8 mouse cellular contexts compared by ENCODE assay signal in genomic region chr16:77329711-77330530, GRCm38 (mm10).
DNase-seq lines count a peak whose midpoint lies in the region; ATAC-seq and TF ChIP-seq lines count a peak whose summit lies in the region.

No protein-coding gene starts in this region.

- no peaks in the 10 kb centered on the region; the same call in 1 of the 2 replicates for H3K27me3 ChIP-seq in spleen, adult 2 months (ENCODE audit: control insufficient read depth, insufficient read depth, low read length)
- no peaks in the 10 kb centered on the region for H3K27me3 ChIP-seq in intestine, embryonic 16.5 days (replicated peaks; ENCODE audit: control insufficient read depth, insufficient read depth, low read length)
- no peaks in the 10 kb centered on the region for H3K27me3 ChIP-seq in liver, embryonic 16.5 days (ENCODE audit: control insufficient read depth, insufficient read depth, low read depth, low read length)
- H3K27me3 ChIP-seq in neural tube, embryonic 12.5 days (replicated peaks): no peaks in the 10 kb centered on the region

- no peaks in the 10 kb centered on the region for H3K36me3 ChIP-seq in spleen, adult 2 months (ENCODE audit: control insufficient read depth, insufficient read depth, low read length)
- no peaks in the 10 kb centered on the region for H3K36me3 ChIP-seq in intestine, embryonic 16.5 days (ENCODE audit: control insufficient read depth, insufficient read depth, low read length)
- no peaks in the 10 kb centered on the region for H3K36me3 ChIP-seq in liver, embryonic 16.5 days (ENCODE audit: control insufficient read depth, insufficient read depth)
- H3K36me3 ChIP-seq in neural tube, embryonic 12.5 days: no peaks in the 10 kb centered on the region

- H3K4me3 ChIP-seq in spleen, adult 2 months (ENCODE audit: extremely low read depth, insufficient read depth, insufficient read length): peak overlapping the region; percentile 8; the same call in 1 of the 2 replicates
- peak overlapping the region; percentile 58 for H3K4me3 ChIP-seq in intestine, embryonic 16.5 days (ENCODE audit: low read length)
- H3K4me3 ChIP-seq in liver, embryonic 16.5 days (ENCODE audit: low read depth, low read length): peak overlapping the region; percentile 53
- peak overlapping the region; percentile 43 for H3K4me3 ChIP-seq in neural tube, embryonic 12.5 days

- H3K4me1 ChIP-seq in spleen, adult 2 months (ENCODE audit: control insufficient read depth, insufficient read depth, insufficient read length): peaks cover 3% of the 10 kb centered on the region; the same call in 1 of the 2 replicates
- H3K4me1 ChIP-seq in intestine, embryonic 16.5 days (ENCODE audit: control insufficient read depth, insufficient read depth, low read length): no peaks in the 10 kb centered on the region
- H3K4me1 ChIP-seq in liver, embryonic 16.5 days (ENCODE audit: control insufficient read depth, low read depth, low read length): no peaks in the 10 kb centered on the region
- H3K4me1 ChIP-seq in neural tube, embryonic 12.5 days: peaks cover 20% of the 10 kb centered on the region

- peak overlapping the region; percentile 77 for H3K9ac ChIP-seq in intestine, embryonic 16.5 days (ENCODE audit: low read depth, low read length)
- peak overlapping the region; percentile 41 for H3K9ac ChIP-seq in liver, embryonic 16.5 days (ENCODE audit: low read depth, low read length)
- H3K9ac ChIP-seq in neural tube, embryonic 12.5 days: peak overlapping the region; percentile 60

- peak; percentile 35 for ATAC-seq in granulocyte monocyte progenitor cell, adult 5-6 weeks (replicated peaks; ENCODE audit: poor library complexity, severe bottlenecking)
- ATAC-seq in intestine, embryonic 16.5 days: peak; percentile 75
- ATAC-seq in liver, embryonic 16.5 days (ENCODE audit: low read depth): peak; percentile 84
- ATAC-seq in neural tube, embryonic 12.5 days (ENCODE audit: low FRiP score, low read depth): no peak

- H3K4me2 ChIP-seq in intestine, embryonic 16.5 days (ENCODE audit: low read depth, low read length): peak overlapping the region; percentile 67
- H3K4me2 ChIP-seq in liver, embryonic 16.5 days (ENCODE audit: low read depth, low read length): peak overlapping the region; percentile 54
- peak overlapping the region; percentile 58 for H3K4me2 ChIP-seq in neural tube, embryonic 12.5 days (replicated peaks)

- TF ChIP-seq CTCF in spleen, adult 2 months (IDR thresholded peaks at IDR 0.05; ENCODE audit: extremely low read depth, insufficient read depth, insufficient read length, insufficient replicate concordance): no peak

- H3K9me3 ChIP-seq in intestine, embryonic 16.5 days (ENCODE audit: control insufficient read depth, low read length): no peaks in the 10 kb centered on the region
- H3K9me3 ChIP-seq in liver, embryonic 16.5 days (replicated peaks; ENCODE audit: control insufficient read depth, low read length): no peaks in the 10 kb centered on the region
- H3K9me3 ChIP-seq in neural tube, embryonic 12.5 days: no peaks in the 10 kb centered on the region

- 14% methylated on average over 10 of the region's 10 CpGs for WGBS in spleen, adult 2 months
- WGBS in intestine, embryonic 16.5 days: 9% methylated on average over 10 of the region's 10 CpGs
- 29% methylated on average over 10 of the region's 10 CpGs for WGBS in liver, embryonic 16.5 days (ENCODE audit: insufficient replicate concordance)
- 9% methylated on average over 10 of the region's 10 CpGs for WGBS in neural tube, embryonic 12.5 days

- no peak for TF ChIP-seq POLR2A in spleen, adult 2 months (IDR thresholded peaks at IDR 0.05; ENCODE audit: low read depth, low read length)

- no peak for DNase-seq in spleen, adult 2 months (ENCODE audit: low read depth in 1 of 2, low spot score in 2 of 2)
- no peak for DNase-seq in spleen, postnatal 4 days (ENCODE audit: low spot score in 2 of 2)
- DNase-seq in spleen, postnatal 14 days (ENCODE audit: low spot score in 2 of 2): no peak
- DNase-seq in layer of hippocampus, postnatal 25 days (ENCODE audit: extremely low spot score in 1 of 2, low spot score in 1 of 2): no peak

- no peak overlapping the region; the same call in 1 of the 2 replicates for H3K27ac ChIP-seq in spleen, adult 2 months (ENCODE audit: insufficient read depth, low read length)
- H3K27ac ChIP-seq in intestine, embryonic 16.5 days (ENCODE audit: low read length): peak overlapping the region; percentile 91
- peak overlapping the region; percentile 82 for H3K27ac ChIP-seq in liver, embryonic 16.5 days (ENCODE audit: low read length)
- H3K27ac ChIP-seq in neural tube, embryonic 12.5 days: peak overlapping the region; percentile 48

Comparison
In these comparisons a context has a peak if more than half of its experiments do, and no peak if none do; other contexts are left out.
1. H3K4me3 ChIP-seq: peak in every context shown above with its lines; median percentile 58 in intestine, embryonic 16.5 days; 53 in liver, embryonic 16.5 days; 43 in neural tube, embryonic 12.5 days; 8 in spleen, adult 2 months.